Mouse (Mus musculus) heart, embryonic 16.5 days (tissue): ENCODE data around the gene Gm20908. TPM values are rescaled to one million over a fixed set of nuclear protein-coding genes. Genes with fewer than 3 reads are reported as not detected.
"Not testable (repeated sequence)": the region's sequence is repeated elsewhere in the genome, so short reads cannot be mapped to it uniquely, and the experiment has no call there.

Source experiments
- ATAC-seq: fragments of 200-750 bp; cut with Nextera tagmentation; replicated peaks from 2 replicates; pipeline ENCODE4 v1.8.0; 2017; ENCODE audit warnings: moderate number of reproducible peaks; ENCODE audit not compliant: insufficient read depth, low FRiP score; ENCODE audit errors: extremely low read depth
- H3K27ac ChIP-seq: fragments of 300-500 bp; sonication (generic); 2 replicates; pipeline ENCODE4 v1.5.1; 2014; ENCODE audit warnings: mild to moderate bottlenecking, low read length, control low read depth, moderate library complexity
- H3K27me3 ChIP-seq: fragments of 300-500 bp; sonication (generic); 2 replicates; pipeline ENCODE4 v1.6.1; 2014; ENCODE audit warnings: low read length, mixed read lengths; ENCODE audit not compliant: control insufficient read depth, insufficient read depth
- H3K36me3 ChIP-seq: fragments of 300-500 bp; sonication (generic); 2 replicates; pipeline ENCODE4 v1.6.1; 2014; ENCODE audit not compliant: control insufficient read depth, insufficient read depth
- H3K4me1 ChIP-seq: fragments of 300-500 bp; sonication (generic); 2 replicates; pipeline ENCODE4 v1.6.1; 2014; ENCODE audit warnings: low read length, mixed read lengths; ENCODE audit not compliant: control insufficient read depth, insufficient read depth
- H3K4me2 ChIP-seq: fragments of 300-500 bp; sonication (generic); 2 replicates; pipeline ENCODE4 v1.6.1; 2014; ENCODE audit warnings: low read depth, mild to moderate bottlenecking, control low read depth, low read length
- H3K4me3 ChIP-seq: fragments of 300-500 bp; sonication (generic); 2 replicates; pipeline ENCODE4 v1.5.1; 2014; ENCODE audit warnings: mild to moderate bottlenecking, control low read depth, low read length
- H3K9ac ChIP-seq: fragments of 300-500 bp; sonication (generic); 2 replicates; pipeline ENCODE4 v1.6.1; 2014; ENCODE audit warnings: low read length, control low read depth
- H3K9me3 ChIP-seq: fragments of 300-500 bp; sonication (generic); replicated peaks from 2 replicates; pipeline ENCODE4 v1.6.1; 2016; ENCODE audit warnings: low read length; ENCODE audit not compliant: control insufficient read depth
- WGBS: fragments of 180-500 bp; shearing (Covaris S2); extraction: QIAGEN DNeasy Blood & Tissue Kit; methylation state at CpG from one replicate; pipeline ENCODE4 v1.1.7; 2014; 5-methylcytosine and 5-hydroxymethylcytosine counted together
- polyA plus RNA-seq: library from polyadenylated mRNA; unstranded; fragments of >200 nt; fragmentation: Nextera tagmentation; extraction: Ambion mirVana; gene quantifications from 2 replicates; pipeline ENCODE4 v1.2.1, GENCODE M21; 2015

Gm20908 gene
- polyA plus RNA-seq, result not detected in 2 replicates

DNA sequence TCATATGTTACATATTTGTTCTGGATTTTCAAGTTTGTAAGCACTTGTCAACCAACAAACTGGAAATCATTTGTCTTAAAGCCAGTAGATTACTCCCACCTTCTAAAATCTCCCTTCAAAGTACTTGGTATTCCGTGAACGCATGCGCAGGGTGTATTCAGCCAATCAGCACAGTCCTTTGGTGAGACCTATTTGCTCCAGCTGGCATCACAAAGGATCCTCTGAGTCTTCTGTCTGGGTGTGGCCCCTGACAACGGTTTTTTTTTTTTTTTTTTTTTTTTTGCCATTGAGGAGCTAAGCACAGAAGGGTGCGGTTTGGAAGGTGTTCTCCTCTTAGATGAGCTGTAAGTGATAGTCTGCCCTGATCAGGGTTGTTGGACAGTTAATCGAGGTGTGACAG lies at the start of gene Gm20908:
Gm20908 (plus strand) TSS at position 301 of the 400 bp plus-strand sequence.
- H3K4me1 ChIP-seq, H3K27me3 ChIP-seq, H3K4me3 ChIP-seq, H3K27ac ChIP-seq, H3K9ac ChIP-seq, H3K9me3 ChIP-seq, H3K36me3 ChIP-seq, ATAC-seq, H3K4me2 ChIP-seq: not testable (repeated sequence)
- WGBS, result no CpG with 5 or more reads among the region's 6 CpGs
